Mouse (Mus musculus): ENCODE measurements around the gene Krt8.

Krt8 gene

DNA sequence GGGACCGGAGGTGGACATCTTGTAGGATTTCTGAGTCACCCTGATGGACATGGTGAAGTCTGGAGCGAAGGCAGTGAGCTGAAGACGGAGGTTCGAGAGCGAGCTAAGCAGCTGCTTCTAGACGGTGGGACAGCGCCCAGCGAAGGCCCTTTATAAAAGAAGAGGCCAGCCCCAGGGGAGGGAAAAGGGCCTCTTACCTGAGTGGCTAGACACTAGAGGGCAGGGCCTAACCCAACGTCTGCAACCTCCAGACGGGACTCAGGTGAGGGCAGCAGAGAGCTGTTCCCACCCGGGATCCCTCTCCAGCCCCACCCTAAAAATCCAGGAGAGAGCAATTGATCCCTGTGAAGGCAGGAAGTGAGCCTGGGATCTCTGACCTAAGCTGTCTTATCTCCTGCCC, at the start of gene Krt8:
TSS of gene Krt8 (minus strand) at position 294 of the 400 bp plus-strand sequence.
- in situ Hi-C loops (cut with MboI, MseI): no loop called here

GRCm38 (mm10) chr15:102051920-102052683, 47.8 kb upstream of the Krt8 start:
- in situ Hi-C loops (cut with MboI, MseI): loop anchor here (10.0 kb wide), 1 partner anchor 507 kb away; no protein-coding TSS in a partner anchor

GRCm38 (mm10) chr15:102049871-102050270, 45.6 kb upstream of the Krt8 start:
- in situ Hi-C loops (cut with MboI, MseI): loop anchor here (10.0 kb wide), 1 partner anchor 505 kb away; no protein-coding TSS in a partner anchor

GRCm38 (mm10) chr15:102048006-102048405, 43.7 kb upstream of the Krt8 start:
- in situ Hi-C loops (cut with MboI, MseI): no loop called here

- in situ Hi-C loops (cut with MboI, MseI): no loop called here
Observed at GRCm38 (mm10) chr15:102045691-102046090, 41.4 kb upstream of the Krt8 start.

- in situ Hi-C loops (cut with MboI, MseI): no loop called here
Observed at GRCm38 (mm10) chr15:102044745-102045144, 40.5 kb upstream of the Krt8 start.

DNA sequence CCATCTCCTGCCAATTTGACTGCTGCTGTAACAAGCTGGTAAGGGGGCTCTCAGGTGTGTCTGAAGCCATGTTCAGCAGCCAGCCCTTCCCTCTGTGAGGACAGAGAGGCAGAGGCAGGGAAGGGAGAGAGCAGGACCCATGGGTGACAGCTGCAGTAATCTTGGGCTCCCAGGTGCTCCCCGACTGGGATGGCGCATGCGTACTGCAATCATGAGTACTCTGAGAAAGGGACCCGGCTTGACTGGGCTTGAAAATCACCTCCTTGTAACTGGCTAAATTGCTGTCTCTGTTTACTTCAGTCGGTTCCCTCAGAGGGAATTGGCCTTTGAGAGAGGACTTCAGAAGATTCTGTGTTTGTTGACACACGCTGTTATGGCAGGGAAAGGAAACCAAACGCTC, 37.7 kb upstream of the Krt8 start:
- in situ Hi-C loops (cut with MboI, MseI): no loop called here

DNA sequence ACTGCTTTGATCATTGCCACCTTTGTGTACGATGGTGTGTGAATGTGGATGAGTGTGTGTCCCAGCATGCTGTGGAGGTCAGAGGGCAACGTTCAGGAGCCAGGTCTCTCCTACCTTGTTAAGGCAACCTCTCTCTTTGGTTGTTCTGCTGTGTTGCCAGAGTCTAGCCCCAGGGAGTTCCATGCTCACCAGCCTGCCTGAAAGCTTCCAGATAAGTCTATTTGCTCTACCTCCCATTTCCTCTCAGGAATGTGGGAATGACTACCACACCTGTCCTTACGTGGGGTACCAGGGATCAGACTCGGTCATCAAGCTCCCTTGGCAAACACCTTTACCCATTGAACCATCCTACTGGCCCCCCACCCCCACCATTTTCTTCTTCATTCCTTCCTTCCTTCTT, 36.0 kb upstream of the Krt8 start:
- in situ Hi-C loops (cut with MboI, MseI): no loop called here

DNA sequence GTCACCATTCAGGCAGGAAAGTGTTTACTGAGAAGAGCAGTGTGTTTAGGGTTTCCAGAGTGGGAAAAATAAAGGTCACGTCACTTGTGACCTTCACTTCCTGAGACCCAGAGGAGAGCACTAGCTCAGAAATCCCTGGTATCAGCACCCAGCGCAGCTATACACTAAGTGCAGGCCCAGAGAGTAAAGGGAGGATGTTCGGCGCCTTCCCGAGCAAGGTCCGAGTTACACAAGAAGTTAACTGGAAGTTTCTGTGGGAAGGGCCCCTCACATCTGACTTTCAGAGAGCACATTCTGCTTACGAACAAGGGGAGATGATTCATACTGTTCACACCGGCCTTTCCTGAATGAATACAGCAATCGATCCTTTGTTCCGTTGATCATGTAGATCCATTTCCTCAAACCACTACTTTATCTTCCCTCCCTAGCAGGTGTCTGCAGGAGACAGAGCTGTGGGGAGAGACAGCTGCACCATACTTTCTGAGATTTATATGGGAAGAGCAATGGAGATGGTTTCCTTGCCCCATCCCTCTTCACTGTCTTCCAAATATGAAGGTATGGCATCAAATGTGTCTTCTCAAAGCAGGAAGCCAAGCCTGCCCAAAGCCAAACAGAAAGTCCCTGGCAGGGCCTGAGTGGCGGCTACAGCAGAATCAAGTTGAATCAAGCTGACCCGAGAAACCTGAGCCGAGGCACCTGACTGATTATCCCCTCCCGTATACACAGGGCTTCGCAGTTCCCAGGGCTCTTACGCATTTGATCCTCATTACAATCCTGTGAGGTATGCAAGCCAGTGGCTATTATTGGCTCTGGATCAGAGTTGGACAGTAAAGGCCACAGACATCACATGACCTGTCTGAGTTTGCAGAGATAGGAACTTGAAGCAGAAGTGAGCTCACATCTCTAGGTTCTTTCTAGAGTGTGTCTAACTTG, 30.1 kb upstream of the Krt8 start:
- in situ Hi-C loops (cut with MboI, MseI): no loop called here

DNA sequence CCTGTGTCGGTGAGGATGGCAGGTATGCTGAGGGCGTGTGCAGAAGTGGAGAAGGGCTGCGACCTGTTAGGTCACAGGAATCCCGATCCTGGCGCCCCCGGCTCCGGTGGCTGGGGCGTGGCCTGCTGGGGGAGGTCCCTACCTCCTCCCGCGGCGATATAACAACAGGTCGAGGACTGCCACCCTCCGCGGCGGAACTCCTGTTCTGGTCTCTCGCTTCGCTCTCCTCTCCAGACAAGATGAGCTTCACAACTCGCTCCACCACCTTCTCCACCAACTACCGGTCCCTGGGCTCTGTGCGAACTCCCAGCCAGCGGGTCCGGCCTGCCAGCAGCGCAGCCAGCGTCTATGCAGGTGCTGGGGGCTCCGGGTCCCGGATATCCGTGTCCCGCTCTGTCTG, 23.8 kb upstream of the Krt8 start, which contains the start of gene Krt18:
TSS of gene Krt18 (plus strand) at position 141 of the 400 bp plus-strand sequence.
- in situ Hi-C loops (cut with MboI, MseI): no loop called here

DNA sequence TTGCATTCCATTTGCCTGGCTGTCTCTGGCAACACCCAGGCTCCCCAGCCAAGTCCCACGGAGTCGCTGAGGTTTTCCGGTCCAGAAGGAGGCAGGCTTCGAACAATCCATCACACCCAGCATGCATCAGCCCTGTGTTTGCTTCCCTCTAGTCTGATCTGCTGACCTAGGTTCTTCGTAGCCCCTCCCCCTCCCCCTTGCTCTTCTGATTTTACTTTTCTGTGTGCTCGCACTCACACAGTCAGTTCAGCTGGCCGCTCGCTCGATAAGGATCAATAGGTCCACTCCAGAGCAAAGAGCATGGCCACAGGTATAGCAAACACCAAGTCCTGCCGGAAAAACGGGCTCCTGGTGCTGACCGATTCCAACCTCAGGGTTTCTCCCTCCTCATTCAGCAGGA, 22.1 kb upstream of the Krt8 start:
- in situ Hi-C loops (cut with MboI, MseI): no loop called here

DNA sequence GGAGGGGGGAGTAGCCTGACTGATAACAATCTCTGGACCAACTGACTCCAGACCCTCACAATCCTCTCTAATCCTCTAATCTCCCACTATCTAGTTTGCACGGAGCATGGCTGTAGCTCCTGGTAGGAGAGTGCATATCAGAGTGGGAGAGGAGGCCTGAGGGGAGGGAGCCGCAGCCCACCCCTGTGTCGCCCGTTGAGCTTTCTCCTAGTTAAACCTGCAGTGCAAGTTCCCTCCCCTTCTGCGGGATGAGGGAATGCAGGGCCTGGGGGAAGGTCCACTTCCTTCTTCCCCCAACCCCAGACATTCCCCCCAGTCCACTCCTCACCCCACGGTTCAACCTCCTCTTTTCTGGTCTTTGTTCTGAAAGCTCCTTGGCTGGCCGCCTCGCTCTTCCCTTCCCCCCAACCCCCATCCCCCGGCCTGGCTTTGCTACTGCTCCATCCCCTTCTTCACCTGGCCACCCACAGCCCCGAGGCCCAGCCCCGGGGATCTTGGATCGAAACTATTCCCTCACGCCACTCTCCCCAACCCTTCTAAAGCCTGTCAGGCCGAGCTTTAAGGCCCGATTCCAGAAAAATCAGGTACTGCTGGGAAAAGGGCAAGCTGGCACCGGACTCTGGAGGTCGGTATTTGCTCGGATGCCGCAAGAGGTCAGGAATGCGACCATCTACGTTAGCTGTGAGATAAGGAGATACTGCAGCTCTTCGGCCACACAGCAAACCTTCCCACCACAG, 21.0 kb upstream of the Krt8 start:
- in situ Hi-C loops (cut with MboI, MseI): no loop called here

- in situ Hi-C loops (cut with MboI, MseI): no loop called here
Observed at GRCm38 (mm10) chr15:102023888-102024287, 19.6 kb upstream of the Krt8 start.

- in situ Hi-C loops (cut with MboI, MseI): no loop called here
Observed at GRCm38 (mm10) chr15:102022481-102022880, 18.2 kb upstream of the Krt8 start.

DNA sequence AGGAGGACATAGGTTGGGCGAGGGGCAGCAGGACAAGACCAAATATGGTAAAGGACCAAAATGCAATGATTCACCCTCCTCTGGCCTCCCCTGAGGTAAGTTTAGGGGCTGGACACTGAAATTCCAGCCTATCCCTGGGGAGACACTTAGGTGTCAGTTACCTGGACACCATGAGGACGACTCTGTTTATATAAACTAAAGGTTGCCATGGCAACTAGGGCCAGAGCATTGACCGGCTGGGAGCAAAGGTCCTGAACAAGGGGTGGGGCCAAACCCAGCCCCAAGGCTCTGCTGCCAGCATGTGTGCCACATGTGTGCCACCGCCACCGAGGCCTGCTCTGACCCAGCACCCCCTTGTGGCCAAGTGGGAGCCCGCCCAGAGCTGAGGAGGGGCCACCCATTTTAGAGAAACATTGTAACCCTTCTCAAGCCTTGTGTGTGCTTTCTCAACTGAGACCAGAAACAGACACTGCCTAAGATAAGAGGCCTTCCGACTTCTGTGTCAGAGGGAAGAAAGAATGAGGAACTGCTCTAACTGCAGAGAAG, 13.7 kb upstream of the Krt8 start:
- in situ Hi-C loops (cut with MboI, MseI): no loop called here

DNA sequence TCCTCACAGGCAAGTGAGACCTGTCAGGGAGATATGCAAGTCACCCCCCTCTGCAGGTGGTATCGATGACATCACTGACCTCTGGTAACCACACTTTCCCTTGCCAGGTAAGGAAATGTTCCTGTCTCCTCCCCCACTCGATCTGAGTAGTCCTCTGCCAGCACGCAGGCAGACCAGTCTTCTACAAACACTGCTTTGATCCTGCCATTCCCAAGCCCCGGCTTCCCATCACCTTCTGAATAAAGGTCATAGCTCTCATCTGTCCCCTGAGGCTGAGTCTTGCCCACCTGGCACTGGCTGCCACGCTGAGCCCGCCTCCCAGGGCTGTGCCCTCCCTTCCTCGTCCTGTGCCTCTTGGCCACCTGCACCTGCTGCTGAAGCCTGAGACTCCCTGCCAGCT, 12.5 kb upstream of the Krt8 start:
- in situ Hi-C loops (cut with MboI, MseI): no loop called here

DNA sequence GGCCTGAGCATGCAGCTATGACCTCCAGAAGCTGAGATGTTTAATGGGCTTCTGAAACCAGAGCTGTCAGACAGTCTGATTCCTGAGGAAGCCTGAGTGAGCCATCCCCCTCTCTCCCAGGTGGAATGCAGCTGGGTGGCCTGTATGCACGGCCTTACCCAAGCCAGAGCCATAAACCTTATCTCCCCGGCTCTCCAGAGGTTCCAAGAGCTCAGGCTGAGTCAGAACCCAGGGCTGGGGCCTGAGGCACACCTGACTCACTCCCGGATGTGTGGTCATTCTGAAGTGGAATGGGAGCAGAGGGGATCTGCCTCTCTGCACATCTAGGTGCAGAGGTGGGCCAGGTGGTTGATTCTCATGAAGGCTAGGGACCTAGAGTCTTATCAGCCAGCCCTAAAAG, 11.8 kb upstream of the Krt8 start:
- in situ Hi-C loops (cut with MboI, MseI): no loop called here

DNA sequence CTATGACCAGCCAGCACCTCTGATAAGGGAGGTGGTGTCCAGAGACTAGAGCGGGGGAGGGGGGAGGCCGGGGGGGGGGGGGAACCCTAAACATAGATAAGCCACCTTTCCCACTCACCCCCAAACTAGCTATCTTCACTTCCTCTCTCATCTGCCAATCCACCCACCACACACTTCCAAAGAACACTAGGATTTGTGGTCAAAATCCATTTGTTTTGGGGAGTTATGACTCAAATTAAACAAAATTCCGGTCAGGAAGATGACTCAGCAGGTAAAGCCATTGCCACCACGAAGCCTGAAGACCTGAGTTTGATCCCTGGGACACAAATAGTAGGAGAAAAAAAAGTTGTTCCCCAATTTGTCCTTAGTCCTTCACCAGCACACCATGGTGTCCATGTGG, 10.6 kb upstream of the Krt8 start:
- in situ Hi-C loops (cut with MboI, MseI): no loop called here

GRCm38 (mm10) chr15:102013651-102014050, 9.4 kb upstream of the Krt8 start:
- in situ Hi-C loops (cut with MboI, MseI): no loop called here

- in situ Hi-C loops (cut with MboI, MseI): no loop called here
Observed at GRCm38 (mm10) chr15:102012260-102012765, 8.0 kb upstream of the Krt8 start.

GRCm38 (mm10) chr15:102010569-102011245, 6.4 kb upstream of the Krt8 start:
- in situ Hi-C loops (cut with MboI, MseI): no loop called here

All from regulatory T cell (primary cell).